Mouse (Mus musculus) naive thymus-derived CD4-positive, alpha-beta T cell, adult 5 months (primary cell): ENCODE measurements around the gene Cptp. TPM values are rescaled to one million over a fixed set of nuclear protein-coding genes. Genes with fewer than 3 reads are reported as not detected.

Source experiments
- polyA plus RNA-seq: library from polyadenylated mRNA; unstranded; fragments of 100-300 nt; shearing (Covaris generic); gene quantifications from one replicate; pipeline ENCODE4 v1.2.1, GENCODE M21; 2017

The Cptp gene
- 3.0 TPM for polyA plus RNA-seq

DNA sequence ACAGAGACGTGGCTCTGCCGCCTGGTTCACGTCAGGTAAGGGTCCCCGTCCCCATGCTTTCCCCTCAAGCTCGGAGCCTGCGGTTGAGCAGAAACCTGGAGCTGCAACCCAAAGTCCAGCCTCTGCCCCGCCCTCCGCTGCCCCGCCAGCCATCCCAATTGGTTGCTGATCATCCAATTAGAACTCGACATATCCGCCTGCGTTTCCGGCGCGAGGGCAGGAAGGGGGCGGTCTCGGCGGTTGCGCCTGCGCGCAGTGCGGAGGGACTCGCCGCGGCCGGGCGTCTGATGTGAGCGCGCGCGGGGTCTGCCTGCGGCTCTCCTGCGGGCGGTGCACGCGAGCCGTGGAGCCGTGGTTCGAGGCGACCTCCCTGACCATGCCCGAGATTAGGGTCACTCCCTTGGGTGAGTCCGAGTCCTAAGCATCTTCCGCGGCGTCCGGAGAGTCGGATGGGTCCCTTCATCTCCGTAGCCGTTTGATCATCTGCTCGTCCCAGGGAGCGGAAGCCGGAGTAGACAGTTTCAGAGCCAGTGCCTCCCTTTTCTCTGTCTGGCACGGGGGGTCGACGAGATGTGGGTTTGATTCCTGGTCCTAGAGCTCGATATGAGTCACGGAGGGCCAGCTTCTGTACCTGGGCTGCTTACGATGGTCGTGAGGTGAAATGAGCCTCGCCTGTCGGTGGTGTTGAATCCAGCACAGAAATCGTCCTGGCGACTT, at the start of gene Cptp, which contains the start of gene Ints11:
Gene Cptp (minus strand): TSS at position 124 of the 717 bp plus-strand sequence.
Gene Ints11 (plus strand): TSS at position 230 of the 717 bp plus-strand sequence.

DNA sequence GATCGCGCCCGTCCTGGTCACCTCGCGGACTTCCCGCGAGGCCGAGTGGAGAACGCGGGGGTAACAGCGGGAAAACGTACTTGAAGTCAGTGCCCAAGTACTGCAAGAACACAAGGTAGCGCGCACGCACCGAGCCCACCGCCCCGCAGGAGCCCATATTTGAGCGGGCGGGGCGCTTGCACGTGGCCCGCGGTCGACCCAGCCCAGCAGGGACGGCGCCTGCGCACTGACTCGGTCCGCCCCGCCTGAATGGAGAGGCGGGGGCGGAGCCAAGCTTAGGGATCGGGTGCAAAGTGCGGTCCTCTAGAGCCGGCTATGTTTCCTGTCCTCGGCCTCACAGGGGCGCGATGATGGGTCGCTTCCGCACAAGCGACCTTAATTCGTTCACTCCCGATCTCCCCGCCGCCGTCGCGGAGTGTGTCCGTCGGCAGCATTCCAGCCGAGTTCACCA, 22.3 kb upstream of the Cptp start, which contains the start of the genes Pusl1 and Acap3:
Gene Pusl1 (minus strand): TSS at position 231 of the 451 bp plus-strand sequence.
Gene Acap3 (plus strand): TSS at position 272 of the 451 bp plus-strand sequence.

DNA sequence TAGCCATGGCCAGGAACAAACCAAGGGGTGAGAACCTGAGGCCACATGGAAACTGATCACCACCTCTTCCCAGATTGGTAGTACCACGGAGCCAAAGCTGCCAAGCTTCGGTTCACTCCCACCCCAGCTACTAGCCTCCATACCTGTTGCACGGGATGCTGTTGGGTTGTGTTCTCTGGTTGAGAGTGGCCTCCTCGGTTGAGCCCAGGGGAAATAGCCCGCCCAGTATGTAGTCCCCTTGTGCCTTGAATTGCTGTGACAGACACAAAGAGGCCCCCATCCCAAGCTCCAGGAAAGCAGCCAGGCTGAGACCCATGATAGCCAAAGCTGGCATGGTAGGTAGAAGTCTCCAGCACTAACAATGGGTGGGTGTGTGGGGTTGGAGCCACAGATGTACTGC, 6.2 kb downstream of the Cptp start, which contains the start of gene Tas1r3:
Gene Tas1r3 (minus strand): TSS at position 362 of the 400 bp plus-strand sequence.

DNA sequence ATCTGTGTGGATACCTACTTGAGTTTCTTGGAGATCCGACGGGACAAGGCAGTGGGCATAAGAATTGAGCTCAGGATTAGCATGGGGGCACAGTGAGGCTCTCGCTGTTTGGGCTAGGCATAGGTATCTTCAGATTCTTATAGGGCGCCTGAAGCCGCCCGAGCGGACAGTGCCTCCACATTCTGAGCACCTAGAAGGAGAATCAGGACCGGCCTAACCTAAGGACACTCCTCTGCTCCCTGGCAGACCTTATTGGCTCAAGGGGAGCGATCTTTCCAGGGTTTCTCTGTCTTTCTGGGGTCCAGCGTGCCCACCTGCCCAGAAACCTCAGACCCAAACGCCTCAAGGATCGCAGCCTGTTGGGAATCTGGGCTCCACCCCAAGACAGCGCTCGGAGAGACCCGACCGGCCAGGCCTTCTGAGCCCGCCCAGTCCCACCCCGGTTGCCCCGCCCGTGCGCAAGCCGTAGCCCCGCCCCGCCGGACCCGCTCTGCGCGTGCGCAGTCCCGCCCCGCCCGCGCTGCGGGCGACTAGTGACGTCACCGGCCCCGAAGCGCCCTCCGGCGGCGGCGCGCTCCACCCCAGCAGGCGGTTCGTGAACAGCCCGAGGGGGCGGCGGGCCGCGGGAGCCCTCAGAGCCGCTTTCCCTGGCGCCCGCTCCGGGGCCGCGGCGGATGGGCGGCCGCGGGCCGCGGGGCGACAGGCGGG, 22.2 kb downstream of the Cptp start, which contains the start of gene Dvl1:
Gene Dvl1 (plus strand): TSS at position 532 of the 708 bp plus-strand sequence.

DNA sequence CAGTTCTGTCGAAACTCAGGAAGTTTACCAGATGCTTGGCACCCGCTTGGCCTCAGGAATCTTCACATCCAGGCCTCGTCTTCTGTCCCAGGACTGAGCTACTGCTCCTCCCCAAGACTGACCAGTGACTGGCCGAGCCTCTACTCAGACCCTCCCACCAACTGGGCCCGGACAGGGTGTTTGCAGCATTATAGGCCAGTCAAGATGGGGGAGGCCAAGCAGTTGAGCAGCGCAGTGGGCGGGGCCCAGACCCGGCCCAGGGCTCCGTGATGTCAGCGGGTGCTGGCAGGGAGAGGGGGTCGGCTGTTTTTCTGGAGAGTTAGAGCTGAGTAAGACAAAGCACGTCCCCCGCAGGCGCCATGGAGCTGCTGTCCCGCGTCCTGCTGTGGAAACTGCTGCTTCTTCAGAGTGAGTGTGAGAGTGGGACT, 29.7 kb downstream of the Cptp start, which contains the start of gene Mxra8:
Gene Mxra8 (plus strand): TSS at position 198 of the 428 bp plus-strand sequence.

DNA sequence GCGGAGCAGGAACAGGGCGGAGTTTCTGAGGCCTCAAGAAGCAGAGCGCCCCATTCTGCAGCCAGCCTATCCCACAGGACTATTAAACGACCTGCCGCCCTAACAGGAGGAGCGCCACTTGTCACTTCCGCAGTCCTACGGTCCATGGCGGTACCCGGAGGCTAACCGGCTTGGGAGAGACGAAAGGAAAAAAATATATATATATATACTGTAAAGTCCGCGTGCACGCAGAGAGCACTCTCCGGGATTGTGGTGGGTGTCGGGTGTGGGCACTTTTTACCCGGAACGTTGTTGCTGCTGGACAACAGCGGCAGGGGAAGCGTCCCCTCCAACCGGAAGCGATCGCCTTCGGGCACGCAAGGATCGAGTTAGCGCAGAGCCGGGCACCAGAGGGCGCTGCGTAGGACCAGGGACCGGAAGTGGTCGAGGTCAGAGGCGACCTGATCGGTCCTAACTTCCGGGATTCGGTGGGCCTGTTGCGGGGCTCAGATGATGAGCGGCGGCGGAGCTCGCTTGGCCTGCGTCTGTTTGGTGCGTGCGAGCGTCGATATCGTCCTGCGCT, 38.0 kb downstream of the Cptp start, which contains the start of gene Aurkaip1:
Gene Aurkaip1 (plus strand): TSS at position 68 of the 562 bp plus-strand sequence.

Other genes with a start within 250 kb of the Cptp start
- 317 TPM for gene Cdk11b, start 244.6 kb downstream of the Cptp start, polyA plus RNA-seq
- gene Gm10563, start 224.0 kb downstream of the Cptp start, polyA plus RNA-seq, result not detected
- gene Mmp23, start 216.1 kb downstream of the Cptp start, polyA plus RNA-seq, result not detected
- 55.2 TPM for gene Mib2, start 200.2 kb downstream of the Cptp start, polyA plus RNA-seq
- gene Fndc10, start 175.1 kb downstream of the Cptp start, polyA plus RNA-seq, result 13.4 TPM
- 96.5 TPM for gene Ssu72, start 164.6 kb downstream of the Cptp start, polyA plus RNA-seq
- 0.57 TPM for gene Tmem240, start 134.6 kb downstream of the Cptp start, polyA plus RNA-seq
- 104 TPM for gene Atad3a, start 108.3 kb downstream of the Cptp start, polyA plus RNA-seq
- not detected for gene Vwa1, start 94.7 kb downstream of the Cptp start, polyA plus RNA-seq
- gene Tmem88b, start 83.6 kb downstream of the Cptp start, polyA plus RNA-seq, result not detected
- gene Ankrd65, start 79.0 kb downstream of the Cptp start, polyA plus RNA-seq, result not detected
- 62.8 TPM for gene Mrpl20, start 66.6 kb downstream of the Cptp start, polyA plus RNA-seq
- gene Ccnl2, start 57.0 kb downstream of the Cptp start, polyA plus RNA-seq, result 444 TPM
- 116 TPM for gene Aurkaip1, start 38.2 kb downstream of the Cptp start, polyA plus RNA-seq
- 2.1 TPM for gene Mxra8, start 29.8 kb downstream of the Cptp start, polyA plus RNA-seq
- gene Dvl1, start 22.0 kb downstream of the Cptp start, polyA plus RNA-seq, result 117 TPM
- 0.55 TPM for gene Tas1r3, start 6.1 kb downstream of the Cptp start, polyA plus RNA-seq
- 80.6 TPM for gene Ints11, start 106 bp upstream of the Cptp start, polyA plus RNA-seq
- gene Pusl1, start 22.3 kb upstream of the Cptp start, polyA plus RNA-seq, result 41.9 TPM
- 34.2 TPM for gene Acap3, start 22.4 kb upstream of the Cptp start, polyA plus RNA-seq
- gene Ube2j2, start 74.4 kb upstream of the Cptp start, polyA plus RNA-seq, result 185 TPM
- gene C1qtnf12, start 92.9 kb upstream of the Cptp start, polyA plus RNA-seq, result 3.4 TPM
- 7.8 TPM for gene B3galt6, start 123.2 kb upstream of the Cptp start, polyA plus RNA-seq
- gene Sdf4, start 123.4 kb upstream of the Cptp start, polyA plus RNA-seq, result 401 TPM
- 109 TPM for gene Tnfrsf4, start 144.4 kb upstream of the Cptp start, polyA plus RNA-seq
- 279 TPM for gene Tnfrsf18, start 156.7 kb upstream of the Cptp start, polyA plus RNA-seq
- gene Ttll10, start 190.0 kb upstream of the Cptp start, polyA plus RNA-seq, result 0.15 TPM
- gene 9430015G10Rik, start 240.5 kb upstream of the Cptp start, polyA plus RNA-seq, result 34.5 TPM